In genomic region chr2:107503646-107504379, GRCm38 (mm10) we compare ENCODE assay signal across 13 mouse cellular contexts.
"Had no signal": no experiment of that assay in that cellular context is flagged by ENCODE, and none has a peak within 500 bp of the region (broad histone marks: within the 10 kb centered on the region; RNA-seq: fewer than 3 reads in every experiment).

No protein-coding gene starts in this region.

- H3K27ac ChIP-seq: liver, embryonic 12.5 days; liver, embryonic 14.5 days; midbrain, embryonic 12.5 days; stomach, embryonic 15.5 days; stomach, postnatal 0 days had no signal

- H3K4me1 ChIP-seq: liver, embryonic 12.5 days; midbrain, embryonic 12.5 days; stomach, embryonic 15.5 days had no signal

- H3K9ac ChIP-seq: liver, embryonic 12.5 days; liver, embryonic 14.5 days; lung, embryonic 14.5 days; midbrain, embryonic 12.5 days; stomach, embryonic 15.5 days had no signal

- H3K4me3 ChIP-seq: liver, embryonic 12.5 days; midbrain, embryonic 12.5 days; stomach, embryonic 15.5 days had no signal

- H3K27me3 ChIP-seq: liver, embryonic 12.5 days; midbrain, embryonic 12.5 days; stomach, embryonic 15.5 days had no signal

- ATAC-seq: liver, embryonic 12.5 days had no signal

- H3K9me3 ChIP-seq: liver, embryonic 12.5 days; midbrain, embryonic 12.5 days; stomach, embryonic 15.5 days had no signal

- H3K36me3 ChIP-seq: liver, embryonic 12.5 days; midbrain, embryonic 12.5 days; stomach, embryonic 15.5 days had no signal

- H3K4me2 ChIP-seq: liver, embryonic 12.5 days; lung, embryonic 14.5 days; midbrain, embryonic 12.5 days; stomach, embryonic 15.5 days had no signal

- DNase-seq: lung, adult 18-20 months; lung, embryonic 14.5 days; lung, postnatal 10 days; lung, postnatal 4 days; right cerebral cortex, postnatal 14 days; thymus, adult 2 months; thymus, postnatal 25 days; thymus, postnatal 4 days had no signal
